Mouse (Mus musculus): ENCODE data around the gene Nsl1.

GRCm38 (mm10) chr1:191102730-191103370 lies 40.0 kb downstream of the Nsl1 start:
- TF ChIP-seq GATA1 (IDR thresholded peaks at IDR 0.05; ENCODE audit: low read length) = no peak
- TF ChIP-seq TAL1 (IDR thresholded peaks at IDR 0.05; ENCODE audit: low read length) = no peak

Measured in erythroblast, embryonic 14.5 days (primary cell).